Mouse (Mus musculus) embryonic fibroblast, embryonic 13.5 days (primary cell): ENCODE data around the gene Vwa8. TPM values are rescaled to one million over a fixed set of nuclear protein-coding genes. Genes with fewer than 3 reads are reported as not detected.
A peak's percentile ranks its signal among the peaks of the same experiment; 100 is the strongest.

ENCODE experiments used
- H3K27ac ChIP-seq: 2 replicates; pipeline ENCODE4 v1.5.1; 2012; ENCODE audit warnings: low read length, control low read depth, inconsistent platforms; ENCODE audit not compliant: insufficient read depth
- H3K4me1 ChIP-seq: 2 replicates; pipeline ENCODE4 v1.6.1; 2011; ENCODE audit warnings: low read length; ENCODE audit not compliant: control insufficient read depth, insufficient read depth
- H3K4me3 ChIP-seq: 2 replicates; pipeline ENCODE4 v1.5.1; 2011; ENCODE audit warnings: mild to moderate bottlenecking, control low read depth, low read length; ENCODE audit not compliant: insufficient read depth
- CTCF ChIP-seq: IDR thresholded peaks from 2 replicates; pipeline ENCODE4 v1.5.1; 2011; ENCODE audit warnings: mild to moderate bottlenecking, control low read depth, low read length, moderate library complexity, borderline replicate concordance; ENCODE audit not compliant: insufficient read depth
- POLR2A ChIP-seq: IDR thresholded peaks from 2 replicates; pipeline ENCODE4 v1.6.1; 2011; ENCODE audit warnings: low read depth, mild to moderate bottlenecking, control low read depth, low read length, moderate library complexity
- polyA plus RNA-seq: library from polyadenylated mRNA; stranded (reverse); fragments of >200 nt; gene quantifications from 2 replicates; pipeline ENCODE4 v1.2.4, GENCODE M21; 2011; ENCODE audit warnings: low read depth; ENCODE audit not compliant: missing spikeins, insufficient read length

Gene Vwa8
- polyA plus RNA-seq, 1 experiment: 20.1 TPM

DNA sequence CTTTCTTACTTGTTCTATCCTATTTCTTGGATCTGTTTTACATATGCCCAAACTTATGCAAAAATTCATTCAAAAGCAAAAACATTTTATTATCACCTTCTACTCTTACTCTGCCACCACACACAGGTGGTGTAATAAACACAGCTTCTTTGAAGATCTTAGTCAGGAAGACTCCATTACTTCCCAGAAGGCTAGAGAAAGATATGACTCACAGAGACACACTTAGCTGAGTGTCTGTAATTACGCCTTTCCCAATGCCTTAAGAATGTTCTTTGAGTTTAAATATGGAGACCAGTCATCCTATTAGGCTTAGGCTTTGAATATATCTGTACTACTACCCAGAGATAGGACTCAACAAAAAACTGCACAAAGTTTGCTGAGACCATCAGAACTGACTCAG lies 338.1 kb downstream of the Vwa8 start:
- no peak for TF ChIP-seq CTCF
- no peak for TF ChIP-seq POLR2A
- H3K27ac ChIP-seq: no peak overlapping the region
- no peak overlapping the region for H3K4me3 ChIP-seq
- no peaks in the 10 kb centered on the region for H3K4me1 ChIP-seq

DNA sequence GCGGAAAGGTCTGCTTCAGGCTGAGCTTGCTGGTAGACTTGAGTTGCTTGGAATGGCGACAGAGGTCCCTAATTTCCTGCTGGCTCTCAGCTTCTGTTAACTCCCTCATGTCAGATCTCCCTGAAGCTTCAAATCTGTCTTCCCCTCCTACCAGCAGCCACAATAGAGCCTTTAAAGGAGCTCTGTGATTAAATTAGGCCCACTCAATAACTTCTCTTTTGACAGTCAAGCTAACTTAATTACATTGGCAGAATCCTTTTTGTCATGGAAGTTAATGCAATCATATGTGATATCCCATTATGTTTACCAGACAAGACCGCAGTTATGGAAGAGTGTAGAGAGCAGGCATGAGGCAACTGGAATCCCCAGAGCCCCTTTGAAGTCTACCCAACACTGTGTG lies 347.9 kb downstream of the Vwa8 start:
- TF ChIP-seq CTCF (no peak), POLR2A (no peak)
- Histone ChIP-seq H3K27ac (no peak overlapping the region), H3K4me1 (no peaks in the 10 kb centered on the region; the same call in 1 of the 2 replicates), H3K4me3 (no peak overlapping the region)

DNA sequence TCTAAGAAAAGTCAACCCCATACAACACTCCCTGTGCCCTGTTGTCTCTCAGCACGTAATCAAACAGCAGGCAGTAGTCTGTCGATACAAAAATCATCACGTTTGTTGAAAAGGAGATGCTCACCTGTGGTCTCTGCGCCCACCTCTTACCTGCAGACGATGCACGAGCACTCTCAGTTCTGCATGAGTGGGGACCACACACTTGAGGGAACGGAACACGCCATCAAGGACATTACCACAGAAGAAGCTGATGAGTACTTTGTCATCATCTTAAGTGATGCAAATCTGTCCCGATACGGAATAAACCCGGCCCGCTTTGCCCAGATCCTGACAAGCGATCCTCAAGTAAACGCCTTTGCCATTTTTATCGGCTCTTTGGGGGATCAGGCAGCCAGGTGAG lies 349.2 kb downstream of the Vwa8 start:
- Histone ChIP-seq H3K4me3 (no peak overlapping the region), H3K4me1 (peaks cover 5% of the 10 kb centered on the region), H3K27ac (no peak overlapping the region)
- TF ChIP-seq POLR2A: no peak
- no peak for TF ChIP-seq CTCF

DNA sequence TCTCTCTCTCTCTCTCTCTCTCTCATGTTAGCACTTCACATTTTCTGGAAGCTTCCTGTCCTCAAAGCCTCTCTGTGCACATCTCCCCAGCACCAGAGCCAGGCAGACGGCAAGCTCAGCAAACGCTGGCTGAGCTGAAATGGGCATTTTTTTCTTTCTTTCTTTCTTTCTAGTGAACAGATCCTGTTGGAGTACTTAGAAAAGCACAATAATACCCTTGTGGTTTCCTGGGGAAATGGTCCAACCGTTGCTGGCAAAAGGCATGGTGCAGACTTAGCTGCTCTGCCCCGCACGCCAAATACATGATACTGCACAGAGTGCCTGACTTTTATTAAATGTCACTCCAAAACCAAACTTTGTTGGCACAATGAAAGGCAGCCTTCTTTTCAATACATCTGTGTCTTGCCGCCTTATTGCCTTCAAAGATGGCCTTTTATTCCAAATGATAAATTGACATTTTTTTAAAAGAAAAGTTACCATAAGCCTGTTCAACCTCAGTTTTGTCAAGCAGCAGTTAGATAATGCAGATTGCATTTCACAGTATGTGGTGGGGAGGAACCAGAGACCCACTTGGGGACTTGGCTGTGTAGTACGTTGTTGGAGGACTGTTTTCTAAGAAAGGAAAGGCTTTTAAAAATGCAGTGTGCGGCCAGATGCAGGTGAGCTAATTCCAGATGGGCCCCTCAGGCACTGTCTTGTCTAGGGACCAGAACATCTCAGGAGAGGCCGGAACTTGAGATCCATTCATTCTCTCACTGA lies 351.5 kb downstream of the Vwa8 start:
- no peak for TF ChIP-seq POLR2A
- TF ChIP-seq CTCF: no peak
- Histone ChIP-seq H3K4me3 (no peak overlapping the region), H3K4me1 (peaks cover 8% of the 10 kb centered on the region), H3K27ac (no peak overlapping the region; the same call in 1 of the 2 replicates)

DNA sequence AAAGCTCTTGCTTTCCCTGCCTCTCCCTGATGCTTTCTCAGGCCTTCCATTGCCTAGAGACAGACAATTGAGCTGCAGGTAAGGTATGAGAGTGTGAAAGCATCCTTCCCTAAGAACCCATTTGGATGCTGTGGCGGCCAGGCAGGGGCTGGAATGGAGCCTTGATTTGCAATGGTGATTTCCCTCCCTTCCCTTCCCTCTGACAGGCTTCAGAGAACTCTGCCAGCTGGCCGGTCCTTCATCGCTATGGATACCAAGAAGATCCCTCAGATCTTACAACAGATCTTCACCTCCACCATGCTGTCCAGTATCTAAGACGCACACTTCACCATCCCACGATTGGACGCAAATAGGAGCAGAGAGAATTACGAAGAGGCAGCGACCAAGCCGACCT lies 352.0 kb downstream of the Vwa8 start:
- Histone ChIP-seq H3K4me1 (peaks cover 11% of the 10 kb centered on the region), H3K4me3 (no peak overlapping the region), H3K27ac (no peak overlapping the region)
- TF ChIP-seq CTCF (no peak), POLR2A (no peak)

DNA sequence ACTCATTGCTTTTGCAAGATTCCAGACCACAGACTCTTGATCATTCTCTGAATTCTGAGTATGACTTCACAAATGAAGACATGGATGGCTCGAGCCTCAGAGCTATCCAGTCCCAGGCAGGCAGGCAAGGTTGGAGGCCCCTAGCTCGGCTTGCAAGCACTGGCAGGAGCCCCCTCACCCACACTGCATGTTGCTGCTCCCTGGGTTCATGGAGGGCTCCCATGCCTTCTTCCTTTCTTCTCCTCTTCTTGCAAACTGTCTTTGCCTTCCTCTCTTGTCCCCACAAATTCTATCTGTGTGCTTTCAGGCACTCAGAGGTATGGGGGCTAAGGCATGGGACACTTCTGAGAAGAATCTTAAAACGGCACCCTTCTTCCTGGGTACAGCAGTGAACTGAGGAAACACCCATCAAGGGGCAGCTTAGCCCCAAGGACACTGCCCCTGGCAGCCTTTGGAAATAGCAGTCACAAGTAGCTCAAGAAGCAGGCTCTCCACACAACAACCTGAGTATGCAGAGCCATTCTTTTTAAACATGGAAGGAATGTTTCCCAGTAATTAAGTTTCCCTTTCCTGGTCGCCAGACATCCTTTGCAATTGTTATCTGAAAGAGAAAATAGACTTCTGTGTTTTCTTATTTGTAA lies 354.0 kb downstream of the Vwa8 start:
- no peak overlapping the region for H3K4me3 ChIP-seq
- peaks cover 13% of the 10 kb centered on the region for H3K4me1 ChIP-seq
- no peak for TF ChIP-seq CTCF
- TF ChIP-seq POLR2A: no peak
- H3K27ac ChIP-seq: peak overlapping the region; percentile 28

DNA sequence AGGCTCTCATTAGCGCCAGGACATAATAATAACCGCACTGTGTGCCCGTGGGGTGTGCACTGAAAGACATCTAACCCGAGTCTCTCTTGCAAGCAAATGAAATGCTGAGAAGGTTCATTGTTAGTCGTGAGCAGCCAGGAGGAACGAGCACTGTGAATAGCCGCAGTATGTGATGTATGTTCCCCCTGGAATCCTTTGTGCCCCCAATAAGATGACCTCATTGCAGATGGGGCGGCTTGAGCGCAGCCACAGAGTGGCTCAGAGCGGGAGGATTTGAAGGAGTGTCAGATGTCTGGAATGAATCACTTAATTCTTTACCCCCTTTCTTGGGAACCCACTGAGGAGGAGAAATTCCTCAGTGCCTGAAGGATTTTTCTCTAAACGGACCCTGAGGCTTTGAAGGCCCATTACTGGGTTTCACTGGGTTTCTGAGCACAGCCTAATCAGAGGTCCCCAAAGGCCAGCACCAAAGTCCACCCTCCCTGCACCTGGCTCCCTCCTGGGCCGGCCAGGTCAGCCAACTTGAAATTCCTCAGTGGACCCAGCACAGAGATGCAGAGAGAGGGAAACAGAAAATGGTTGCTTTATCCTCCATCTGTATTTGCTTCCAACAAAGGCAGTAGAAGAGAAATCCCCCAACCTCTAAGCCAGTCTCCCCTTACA lies 354.8 kb downstream of the Vwa8 start:
- TF ChIP-seq POLR2A (no peak), CTCF (no peak)
- H3K4me3 ChIP-seq: no peak overlapping the region
- peak overlapping the region; percentile 48 for H3K27ac ChIP-seq
- peaks cover 13% of the 10 kb centered on the region for H3K4me1 ChIP-seq

DNA sequence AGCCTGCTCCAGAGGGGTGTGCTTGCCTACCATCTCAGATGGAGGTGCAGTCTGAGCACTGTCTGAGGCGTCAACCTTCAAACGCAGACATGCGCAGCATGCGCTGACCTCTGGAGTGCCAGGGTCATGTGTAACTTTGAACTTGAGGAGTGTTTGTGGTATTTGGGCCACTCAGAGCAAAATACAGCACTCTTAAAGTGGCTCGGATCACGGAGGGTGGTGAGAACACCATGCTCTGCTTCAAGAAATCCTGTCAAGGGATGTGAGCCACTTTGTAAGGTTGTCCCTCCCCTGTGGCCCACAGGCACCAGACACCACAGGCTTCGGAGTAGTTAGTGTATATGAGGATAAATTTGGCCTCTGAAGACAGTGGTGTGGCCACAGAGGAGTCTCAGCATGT lies 356.0 kb downstream of the Vwa8 start:
- Histone ChIP-seq H3K4me3 (no peak overlapping the region), H3K4me1 (peaks cover 13% of the 10 kb centered on the region), H3K27ac (no peak overlapping the region)
- TF ChIP-seq CTCF: no peak
- no peak for TF ChIP-seq POLR2A

DNA sequence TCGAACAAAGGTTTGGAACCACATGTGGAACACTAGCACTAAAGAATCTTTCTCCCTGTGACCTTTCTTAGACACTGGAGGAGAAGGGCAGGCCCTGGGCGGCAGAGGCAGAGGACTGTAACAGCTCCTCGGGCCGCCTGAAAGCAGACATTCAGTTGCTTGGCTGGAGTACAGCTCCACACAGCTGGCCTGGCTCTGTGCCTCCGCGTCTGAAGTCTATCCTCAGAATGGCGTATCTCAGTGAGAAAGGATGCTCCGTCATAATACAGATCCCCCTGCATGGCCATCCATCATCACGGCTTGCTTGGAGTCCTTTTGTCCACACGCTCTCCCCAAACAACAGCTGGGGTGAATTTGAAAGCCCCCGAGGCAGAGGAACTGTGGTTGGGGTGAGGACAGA lies 357.4 kb downstream of the Vwa8 start:
- H3K4me3 ChIP-seq: no peak overlapping the region
- H3K4me1 ChIP-seq: peaks cover 13% of the 10 kb centered on the region
- no peak overlapping the region for H3K27ac ChIP-seq
- TF ChIP-seq CTCF (no peak), POLR2A (no peak)

DNA sequence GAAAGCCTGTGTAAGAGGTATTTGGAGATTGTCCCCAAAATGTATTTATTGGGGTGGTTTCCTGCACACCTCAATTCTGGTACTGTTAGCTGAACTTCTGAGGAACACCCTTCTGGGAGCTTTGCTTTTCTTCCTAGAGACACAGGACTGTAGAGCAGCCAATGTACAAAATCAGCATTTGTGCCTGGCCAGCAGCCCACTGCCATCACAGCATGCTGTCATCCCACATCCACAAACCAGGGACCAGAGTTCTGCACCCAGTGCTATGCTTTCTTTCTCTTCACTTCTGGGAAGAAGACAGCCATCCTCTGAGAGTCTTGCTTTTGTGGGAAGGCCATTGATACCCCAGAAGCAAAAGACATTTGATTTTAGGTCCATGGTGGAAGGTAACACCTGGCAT lies 359.6 kb downstream of the Vwa8 start:
- no peak overlapping the region for H3K4me3 ChIP-seq
- peaks cover 8% of the 10 kb centered on the region for H3K4me1 ChIP-seq
- TF ChIP-seq CTCF (no peak), POLR2A (no peak)
- H3K27ac ChIP-seq: no peak overlapping the region
